Mouse (Mus musculus) hindbrain, embryonic 15.5 days (tissue): ENCODE measurements around the gene Cacna2d3. TPM values are rescaled to one million over a fixed set of nuclear protein-coding genes. Genes with fewer than 3 reads are reported as not detected.

Experiments used
- ATAC-seq: fragments of 200-750 bp; cut with Nextera tagmentation; 2 replicates; pipeline ENCODE4 v1.8.0; 2017; ENCODE audit warnings: low read depth, moderate number of reproducible peaks, moderate TSS enrichment; ENCODE audit not compliant: low FRiP score
- H3K27ac ChIP-seq: fragments of 300-500 bp; sonication (generic); replicated peaks from 2 replicates; pipeline ENCODE4 v1.5.1; 2015; ENCODE audit warnings: mild to moderate bottlenecking, inconsistent platforms
- H3K27me3 ChIP-seq: fragments of 300-500 bp; sonication (generic); 2 replicates; pipeline ENCODE4 v1.6.1; 2015; ENCODE audit warnings: control low read depth, inconsistent platforms
- H3K36me3 ChIP-seq: fragments of 300-500 bp; sonication (generic); 2 replicates; pipeline ENCODE4 v1.6.1; 2015; ENCODE audit warnings: control low read depth, inconsistent platforms
- H3K4me1 ChIP-seq: fragments of 300-500 bp; sonication (generic); replicated peaks from 2 replicates; pipeline ENCODE4 v1.6.1; 2015; ENCODE audit warnings: control low read depth, inconsistent platforms
- H3K4me2 ChIP-seq: fragments of 300-500 bp; sonication (generic); 2 replicates; pipeline ENCODE4 v1.6.1; 2015; ENCODE audit warnings: moderate library complexity, mild to moderate bottlenecking, inconsistent platforms
- H3K4me3 ChIP-seq: fragments of 300-500 bp; sonication (generic); 2 replicates; pipeline ENCODE4 v1.5.1; 2015; ENCODE audit warnings: mild to moderate bottlenecking, inconsistent platforms
- H3K9ac ChIP-seq: fragments of 300-500 bp; sonication (generic); 2 replicates; pipeline ENCODE4 v1.6.1; 2015; ENCODE audit warnings: inconsistent platforms
- H3K9me3 ChIP-seq: fragments of 300-500 bp; sonication (generic); 2 replicates; pipeline ENCODE4 v1.6.1; 2016; ENCODE audit warnings: control low read depth, inconsistent platforms
- WGBS: fragments of 180-500 bp; shearing (Covaris S2); methylation state at CpG from one replicate; pipeline ENCODE4 v1.1.7; 2015; 5-methylcytosine and 5-hydroxymethylcytosine counted together
- polyA plus RNA-seq: library from polyadenylated mRNA; unstranded; fragments of >200 nt; fragmentation: Nextera tagmentation; extraction: Ambion mirVana; gene quantifications from 2 replicates; pipeline ENCODE4 v1.2.1, GENCODE M21; 2015

Cacna2d3 gene
- polyA plus RNA-seq, 1 experiment from 2014 or later = 47.1 TPM

DNA sequence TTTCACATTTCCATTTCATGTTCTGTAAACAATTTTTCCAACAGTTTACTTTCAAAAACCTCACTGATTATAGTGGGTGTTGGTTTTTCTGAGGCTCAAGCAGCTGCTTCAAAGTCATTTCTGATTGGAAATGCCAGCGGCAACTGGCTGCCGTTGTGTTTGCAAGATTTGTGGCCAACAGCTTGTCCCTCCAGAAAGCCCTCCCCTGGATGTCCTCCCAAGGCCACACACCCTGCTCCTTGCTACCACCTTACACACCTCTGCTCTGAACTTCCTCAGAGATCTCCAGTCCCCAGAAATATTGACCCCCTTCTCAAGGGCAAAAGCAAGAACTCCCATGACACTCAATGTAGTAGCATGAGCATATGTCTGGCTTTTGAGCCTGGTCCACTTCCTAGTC lies 659.0 kb downstream of the Cacna2d3 start:
- Histone ChIP-seq H3K36me3 (no peaks in the 10 kb centered on the region), H3K9me3 (no peaks in the 10 kb centered on the region), H3K4me2 (no peak overlapping the region), H3K27me3 (no peaks in the 10 kb centered on the region), H3K4me1 (no peaks in the 10 kb centered on the region), H3K27ac (no peak overlapping the region), H3K9ac (no peak overlapping the region), H3K4me3 (no peak overlapping the region)
- ATAC-seq = no peak
- 96% methylated on average over 2 of the region's 2 CpGs for WGBS

DNA sequence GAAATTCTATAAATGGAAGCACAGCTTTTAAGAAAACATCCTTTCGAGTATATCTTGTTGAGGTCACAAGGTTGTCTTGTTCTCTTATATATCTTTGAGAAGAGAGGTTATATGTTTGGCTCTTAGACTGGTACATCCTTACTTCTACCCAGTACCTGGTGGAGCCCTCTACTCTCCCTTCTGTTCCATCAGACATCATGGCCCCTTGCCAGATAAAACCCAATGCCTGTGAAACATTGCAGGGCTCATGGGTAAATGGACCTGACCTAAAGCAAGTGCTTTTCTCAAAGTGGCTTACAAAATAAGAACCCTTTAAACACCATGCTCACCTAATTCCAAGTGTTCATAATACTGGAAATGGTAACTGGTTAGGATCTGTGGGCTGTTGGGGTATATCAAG lies 660.2 kb downstream of the Cacna2d3 start:
- Histone ChIP-seq H3K4me3 (no peak overlapping the region), H3K9me3 (no peaks in the 10 kb centered on the region), H3K27ac (no peak overlapping the region), H3K9ac (no peak overlapping the region), H3K36me3 (no peaks in the 10 kb centered on the region), H3K4me1 (no peaks in the 10 kb centered on the region), H3K4me2 (no peak overlapping the region), H3K27me3 (no peaks in the 10 kb centered on the region)
- WGBS = 90% methylated on average over 1 of the region's 1 CpGs
- no peak for ATAC-seq

DNA sequence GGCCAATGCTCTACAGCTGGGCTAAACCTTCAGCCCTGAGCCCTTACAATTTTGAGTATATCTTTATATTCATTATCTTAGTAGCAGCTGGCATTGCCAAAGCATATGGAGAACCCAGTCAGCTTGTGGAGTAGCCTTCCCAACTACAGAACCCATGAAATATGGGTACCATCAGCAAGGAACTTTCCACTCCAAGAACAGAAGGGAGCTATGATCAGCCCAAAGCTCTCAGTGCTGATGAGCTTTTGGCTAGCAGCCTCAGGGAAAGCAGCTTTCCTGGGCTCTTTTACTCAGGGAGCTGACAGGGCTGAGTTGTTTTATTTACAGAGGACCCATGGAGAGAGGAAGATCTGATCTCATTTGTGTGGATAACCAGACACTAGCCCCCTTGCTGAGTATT lies 661.0 kb downstream of the Cacna2d3 start:
- ATAC-seq = no peak
- Histone ChIP-seq H3K4me3 (no peak overlapping the region), H3K9ac (no peak overlapping the region), H3K4me1 (no peaks in the 10 kb centered on the region), H3K36me3 (no peaks in the 10 kb centered on the region), H3K27ac (no peak overlapping the region), H3K27me3 (no peaks in the 10 kb centered on the region), H3K9me3 (no peaks in the 10 kb centered on the region), H3K4me2 (no peak overlapping the region)

DNA sequence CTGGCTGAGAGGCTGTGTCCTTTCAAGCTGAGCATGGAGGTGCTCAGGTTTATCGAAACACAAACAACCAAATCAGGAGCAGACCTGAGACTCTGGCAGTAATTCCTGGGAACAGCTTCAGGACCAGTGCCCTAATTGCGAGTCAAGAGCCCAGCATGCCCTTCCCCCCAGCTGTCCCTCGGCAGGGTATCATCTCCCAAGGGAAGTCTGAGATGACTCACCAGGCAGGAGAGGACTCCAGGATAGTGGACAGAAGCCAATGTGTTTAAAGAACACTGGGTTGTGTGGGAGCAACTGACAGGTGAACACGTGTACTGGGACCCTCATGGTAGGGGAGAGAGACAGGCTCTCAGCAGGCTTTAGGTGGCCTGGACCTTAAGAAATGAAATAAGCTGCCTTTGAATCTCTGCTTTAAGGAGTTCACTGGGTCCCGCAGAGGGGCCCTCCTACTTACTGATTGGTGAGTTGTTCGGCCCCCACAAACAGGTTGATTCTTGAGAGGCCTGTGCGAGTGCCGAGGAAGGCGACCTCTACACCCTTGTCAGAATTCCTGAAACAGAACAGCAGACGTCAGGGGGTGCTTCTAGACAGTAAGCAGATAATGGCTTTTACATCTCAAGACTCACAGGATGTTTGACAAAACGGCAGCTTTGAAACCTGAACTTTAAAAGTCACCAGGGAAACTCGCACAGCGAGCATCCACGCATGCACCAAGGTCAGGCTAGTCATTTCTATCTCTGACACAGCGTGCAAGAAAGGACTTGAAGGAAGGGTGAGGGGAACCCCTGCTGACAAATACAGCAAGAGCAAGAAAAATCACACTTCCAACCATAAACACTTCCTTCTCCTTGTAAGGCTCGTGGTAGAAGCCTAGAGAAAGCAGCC lies 669.5 kb downstream of the Cacna2d3 start:
- 69% methylated on average over 16 of the region's 16 CpGs for WGBS

DNA sequence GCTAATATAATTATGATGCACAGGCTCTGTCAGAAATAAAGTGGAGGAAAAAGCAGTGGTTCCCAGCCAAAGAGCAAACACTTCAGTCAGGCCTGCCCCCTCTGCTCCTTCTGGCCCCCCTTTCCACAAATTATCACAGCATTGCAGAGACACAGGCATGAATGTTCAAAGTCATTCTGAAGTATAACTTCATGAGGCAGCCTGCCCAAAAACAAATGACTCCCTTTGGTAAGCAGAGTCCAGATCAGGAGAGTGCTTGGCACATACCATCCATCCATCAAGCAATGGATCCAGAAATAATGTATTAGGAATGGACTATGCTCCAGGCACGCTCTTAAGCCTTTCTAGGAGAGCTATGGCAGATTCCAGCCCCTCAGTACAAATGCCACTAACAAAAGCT lies 679.3 kb downstream of the Cacna2d3 start:
- Histone ChIP-seq H3K27me3 (no peaks in the 10 kb centered on the region; the same call in 1 of the 2 replicates), H3K9ac (no peak overlapping the region), H3K4me2 (no peak overlapping the region), H3K4me1 (peaks cover 25% of the 10 kb centered on the region), H3K36me3 (no peaks in the 10 kb centered on the region), H3K9me3 (no peaks in the 10 kb centered on the region), H3K4me3 (no peak overlapping the region), H3K27ac (0 out of 2 replicates have a peak overlapping the region, but pooled peaks have one; percentile 51)
- WGBS = 35% methylated on average over 1 of the region's 1 CpGs
- ATAC-seq = no peak; the same call in 1 of the 2 replicates

More for the DNA sequence above, 669.5 kb downstream of the Cacna2d3 start:
- Histone ChIP-seq H3K36me3 (no peaks in the 10 kb centered on the region), H3K9me3 (no peaks in the 10 kb centered on the region), H3K4me1 (no peaks in the 10 kb centered on the region), H3K4me2 (no peak overlapping the region), H3K27me3 (no peaks in the 10 kb centered on the region), H3K4me3 (no peak overlapping the region), H3K27ac (no peak overlapping the region), H3K9ac (no peak overlapping the region)
- ATAC-seq = no peak

DNA sequence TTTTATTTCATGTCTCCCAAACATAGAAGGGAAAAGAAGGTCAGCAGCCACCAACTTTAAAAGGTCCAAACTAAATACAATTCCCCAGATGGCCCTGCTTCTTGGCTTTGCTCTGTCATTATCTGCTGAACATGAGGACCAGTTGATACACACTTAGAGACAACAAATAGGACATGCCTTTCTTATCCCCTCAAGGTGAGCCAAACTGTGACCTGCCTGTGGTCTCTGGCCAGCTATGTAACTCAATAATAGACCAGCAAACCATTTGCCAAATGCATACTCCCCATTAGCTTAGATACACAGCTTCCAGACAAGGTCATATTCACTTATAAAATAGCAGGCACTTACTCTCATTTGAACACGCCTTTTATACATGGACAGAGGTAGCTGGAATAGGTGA lies 680.2 kb downstream of the Cacna2d3 start:
- H3K4me3 ChIP-seq = no peak overlapping the region
- no peak for ATAC-seq
- H3K36me3 ChIP-seq = no peaks in the 10 kb centered on the region
- H3K27me3 ChIP-seq = no peaks in the 10 kb centered on the region; the same call in 1 of the 2 replicates
- 83% methylated on average over 1 of the region's 1 CpGs for WGBS
- no peaks in the 10 kb centered on the region for H3K9me3 ChIP-seq
- H3K4me2 ChIP-seq = no peak overlapping the region
- peaks cover 25% of the 10 kb centered on the region for H3K4me1 ChIP-seq
- no peak overlapping the region for H3K9ac ChIP-seq
- H3K27ac ChIP-seq = peak overlapping the region; percentile 57

DNA sequence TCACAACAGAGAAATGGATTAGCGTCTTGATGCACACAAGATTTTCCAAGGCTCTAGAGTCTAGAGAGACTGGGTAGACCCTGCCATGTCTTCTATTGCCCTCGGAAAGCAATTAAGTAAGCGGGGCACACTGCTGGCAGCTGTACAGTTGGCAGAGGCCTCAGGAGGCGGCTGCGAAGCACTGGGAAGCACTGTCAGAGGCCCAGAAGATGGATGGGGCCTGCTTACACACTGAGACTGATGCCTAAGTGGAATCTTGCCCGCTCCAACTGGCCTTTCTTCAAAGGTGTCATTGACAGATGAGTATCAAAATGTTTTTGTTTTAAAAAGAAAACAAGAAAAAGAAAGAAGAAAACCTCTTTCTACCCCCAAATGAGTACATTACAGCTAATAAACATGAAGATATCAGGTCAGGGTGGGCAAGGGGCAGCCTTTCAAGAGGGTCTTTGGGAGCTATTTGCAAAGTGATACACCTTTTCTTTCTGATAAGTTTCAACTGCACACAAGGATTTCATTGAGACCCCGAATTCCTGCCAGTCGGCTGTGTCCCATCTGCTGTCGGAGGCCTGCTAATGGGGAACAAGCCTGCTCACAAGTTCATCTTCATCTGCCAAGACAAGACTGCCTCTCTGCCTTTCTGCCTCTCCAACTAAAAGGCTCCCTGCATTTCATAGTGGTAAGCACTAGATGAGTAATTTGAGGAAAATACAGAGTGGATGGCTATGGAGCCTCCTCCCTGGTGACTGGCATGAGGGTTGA lies 680.9 kb downstream of the Cacna2d3 start:
- Histone ChIP-seq H3K36me3 (no peaks in the 10 kb centered on the region), H3K4me1 (peaks cover 25% of the 10 kb centered on the region), H3K9ac (no peak overlapping the region), H3K27ac (peak overlapping the region; percentile 57), H3K9me3 (no peaks in the 10 kb centered on the region), H3K27me3 (no peaks in the 10 kb centered on the region; the same call in 1 of the 2 replicates), H3K4me2 (no peak overlapping the region), H3K4me3 (no peak overlapping the region)
- peak; percentile 89 for ATAC-seq
- WGBS = 26% methylated on average over 9 of the region's 9 CpGs

DNA sequence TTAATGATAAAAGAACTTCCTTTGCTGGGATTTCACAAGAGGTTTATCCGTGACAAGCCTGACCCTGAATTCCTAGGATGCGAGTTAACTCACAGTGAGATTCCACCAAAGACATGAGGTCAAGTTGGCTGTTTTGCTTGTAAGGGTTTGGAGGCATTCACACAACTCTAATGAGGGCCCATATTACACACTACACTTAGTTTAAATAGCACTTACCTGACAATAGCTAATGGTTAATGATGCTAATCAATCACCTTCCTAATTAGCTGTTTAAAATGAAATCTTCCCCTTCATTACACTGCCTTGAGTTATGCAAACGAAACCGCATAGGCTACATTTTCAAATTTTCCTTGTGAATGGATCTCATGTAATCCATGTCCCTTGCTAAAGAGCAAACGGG lies 683.4 kb downstream of the Cacna2d3 start:
- Histone ChIP-seq H3K9me3 (no peaks in the 10 kb centered on the region), H3K4me2 (no peak overlapping the region), H3K4me3 (no peak overlapping the region), H3K9ac (no peak overlapping the region), H3K27me3 (no peaks in the 10 kb centered on the region; the same call in 1 of the 2 replicates), H3K27ac (no peak overlapping the region), H3K4me1 (peaks cover 25% of the 10 kb centered on the region), H3K36me3 (no peaks in the 10 kb centered on the region)
- WGBS = 49% methylated on average over 5 of the region's 5 CpGs
- ATAC-seq = no peak

DNA sequence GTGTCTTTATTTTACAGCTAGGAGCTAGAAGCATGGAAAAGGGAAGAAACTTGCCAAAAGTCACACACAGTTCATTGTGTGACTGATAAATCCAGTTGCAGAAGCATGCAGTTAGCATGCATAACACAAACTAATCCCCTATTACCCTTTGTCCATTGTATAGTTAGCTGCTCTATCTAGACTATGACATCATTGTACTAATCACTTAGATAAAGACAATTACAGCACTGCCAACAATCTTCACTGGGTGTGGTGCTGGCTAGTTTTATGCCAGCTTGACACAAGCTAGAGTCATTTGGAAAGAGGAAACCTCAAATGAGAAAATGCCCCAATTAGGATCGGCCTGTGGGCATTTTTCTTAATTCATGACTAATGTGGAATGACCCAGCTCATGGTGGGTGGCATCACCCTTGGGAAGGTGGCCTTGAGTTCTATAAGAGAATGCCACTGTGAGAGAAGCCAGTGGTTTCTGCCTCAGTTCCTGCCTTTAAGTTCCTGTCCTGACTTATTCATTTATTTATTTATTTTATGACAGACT lies 689.7 kb downstream of the Cacna2d3 start:
- Histone ChIP-seq H3K4me2 (no peak overlapping the region), H3K4me1 (peaks cover 12% of the 10 kb centered on the region; the same call in 1 of the 2 replicates), H3K36me3 (no peaks in the 10 kb centered on the region), H3K27ac (no peak overlapping the region), H3K27me3 (no peaks in the 10 kb centered on the region), H3K9me3 (no peaks in the 10 kb centered on the region), H3K9ac (no peak overlapping the region), H3K4me3 (no peak overlapping the region)
- 77% methylated on average over 1 of the region's 1 CpGs for WGBS
- ATAC-seq = no peak

DNA sequence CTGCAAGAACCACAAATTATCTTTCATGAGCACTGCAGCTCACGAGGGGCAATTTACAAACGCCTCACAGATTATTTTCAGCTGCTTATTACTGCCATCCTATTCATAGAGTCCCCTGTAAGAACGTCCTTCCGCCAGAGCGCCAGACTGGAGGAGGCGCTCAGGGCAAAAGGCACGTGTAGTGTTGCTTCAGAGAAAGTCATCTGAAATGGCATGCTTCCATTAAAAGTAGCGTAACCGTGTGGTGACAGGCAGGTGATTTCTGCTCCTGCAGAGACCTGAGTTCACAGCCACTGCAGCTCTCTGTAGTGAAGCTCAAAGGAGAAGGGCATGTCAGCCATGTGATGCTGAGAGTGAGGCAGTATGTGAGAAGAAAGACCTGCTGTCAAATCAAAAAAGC lies 691.1 kb downstream of the Cacna2d3 start:
- no peak for ATAC-seq
- 44% methylated on average over 9 of the region's 9 CpGs for WGBS

DNA sequence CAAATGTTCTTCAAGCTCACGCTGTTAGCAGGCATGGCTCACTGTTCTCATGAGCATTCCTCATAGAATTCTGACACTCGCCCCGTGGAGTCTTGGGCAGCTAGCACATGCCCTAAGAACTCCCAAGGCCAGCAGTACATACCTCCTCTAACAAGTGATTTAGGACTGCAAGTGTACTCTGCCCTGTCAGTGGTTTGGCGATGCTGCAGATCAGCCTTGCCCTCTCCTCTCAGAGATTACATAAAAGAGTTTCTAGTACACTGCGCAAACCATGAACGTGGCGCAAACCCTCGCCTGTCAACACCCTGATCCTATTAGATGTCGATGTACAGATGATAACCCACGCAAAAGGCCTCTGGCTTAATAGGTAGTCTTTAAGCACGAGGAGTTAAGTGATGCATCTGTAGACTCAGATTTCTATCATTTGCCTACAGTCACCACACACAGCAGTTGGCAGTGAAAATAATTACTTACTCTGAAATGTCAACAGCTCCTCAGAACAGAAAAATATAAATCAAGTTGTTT lies 691.7 kb downstream of the Cacna2d3 start:
- no peak for ATAC-seq
- Histone ChIP-seq H3K27ac (no peak overlapping the region), H3K9me3 (no peaks in the 10 kb centered on the region), H3K4me1 (peaks cover 12% of the 10 kb centered on the region; the same call in 1 of the 2 replicates), H3K9ac (no peak overlapping the region), H3K4me3 (no peak overlapping the region), H3K4me2 (no peak overlapping the region), H3K36me3 (no peaks in the 10 kb centered on the region), H3K27me3 (no peaks in the 10 kb centered on the region)
- WGBS = 64% methylated on average over 11 of the region's 11 CpGs

More for the DNA sequence above, 691.1 kb downstream of the Cacna2d3 start:
- Histone ChIP-seq H3K27ac (no peak overlapping the region), H3K4me3 (no peak overlapping the region), H3K27me3 (no peaks in the 10 kb centered on the region), H3K36me3 (no peaks in the 10 kb centered on the region), H3K4me1 (peaks cover 12% of the 10 kb centered on the region; the same call in 1 of the 2 replicates), H3K9me3 (no peaks in the 10 kb centered on the region), H3K9ac (no peak overlapping the region), H3K4me2 (no peak overlapping the region)

DNA sequence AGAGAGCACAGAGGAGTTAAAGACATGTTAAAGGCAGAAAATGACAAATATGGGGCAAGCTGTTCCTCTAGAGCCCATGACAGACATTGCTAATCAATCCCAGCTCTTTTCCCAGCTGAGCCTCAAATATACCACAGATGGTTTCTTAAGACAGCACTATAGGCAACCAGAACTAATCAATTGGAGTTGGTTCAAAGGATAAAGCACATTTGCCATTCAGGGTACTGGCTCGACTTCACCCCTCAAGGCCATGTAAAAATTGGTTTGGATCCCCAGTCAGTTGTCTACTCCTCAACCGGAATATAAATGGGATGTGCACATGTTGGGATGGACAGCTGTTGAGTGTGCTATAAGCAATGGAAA lies 692.6 kb downstream of the Cacna2d3 start:
- Histone ChIP-seq H3K36me3 (no peaks in the 10 kb centered on the region), H3K27me3 (no peaks in the 10 kb centered on the region), H3K27ac (no peak overlapping the region), H3K9me3 (no peaks in the 10 kb centered on the region), H3K4me1 (peaks cover 12% of the 10 kb centered on the region; the same call in 1 of the 2 replicates), H3K4me3 (no peak overlapping the region), H3K9ac (no peak overlapping the region), H3K4me2 (no peak overlapping the region)
- WGBS = 26% methylated on average over 2 of the region's 2 CpGs
- ATAC-seq = 0 out of 2 replicates have a peak, but pooled peaks have one; percentile 23
